8 mouse cellular contexts compared by ENCODE assay signal in the genomic region with DNA sequence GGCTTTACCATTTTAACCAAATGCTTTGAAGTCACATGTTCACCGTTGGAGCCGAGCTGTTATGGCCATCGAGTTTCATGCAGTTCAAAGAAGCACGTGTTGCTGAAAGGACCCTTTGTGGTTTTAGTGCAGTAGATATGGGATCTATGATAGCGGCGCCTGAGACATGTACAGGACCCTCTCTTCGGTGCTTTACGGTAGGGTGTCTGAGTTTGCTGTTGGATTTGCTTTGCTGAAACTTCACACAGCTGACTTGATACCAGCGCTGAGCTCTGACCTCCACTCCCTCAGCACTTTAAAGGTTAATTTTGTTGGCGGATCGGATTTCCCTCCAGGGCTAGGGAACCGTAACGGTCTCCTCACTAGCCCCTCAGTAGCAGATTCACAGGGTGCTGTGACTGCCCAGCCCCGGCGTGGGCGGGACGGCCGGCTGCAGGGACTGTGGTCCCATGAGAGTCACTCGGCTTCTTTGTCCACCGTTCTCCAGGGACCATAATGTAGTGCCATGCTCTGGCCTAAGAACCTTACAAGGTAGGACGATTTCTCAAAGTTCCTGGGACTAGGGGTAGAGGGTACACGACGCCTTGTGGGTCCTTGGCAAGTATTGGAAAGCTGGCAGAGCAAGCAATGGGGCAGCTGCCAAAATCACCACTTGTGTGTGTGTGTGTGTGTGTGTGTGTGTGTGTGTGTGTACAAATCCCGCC.
A peak's percentile ranks its signal among the peaks of the same experiment; 100 is the strongest.
DNase-seq lines count a peak whose midpoint lies in the region; ATAC-seq lines count a peak whose summit lies in the region.

No protein-coding gene starts in this region.

- H3K4me1 ChIP-seq in heart, embryonic 16.5 days (ENCODE audit: control insufficient read depth, insufficient read depth, low read length): peaks cover 50% of the 10 kb centered on the region

- H3K27me3 ChIP-seq in heart, embryonic 16.5 days (ENCODE audit: control insufficient read depth, insufficient read depth, low read length): no peaks in the 10 kb centered on the region

- DNase-seq in ovary, postnatal 36 days (ENCODE audit: low spot score): peak; percentile 45
- no peak for DNase-seq in ovary, postnatal 10 days (ENCODE audit: low spot score)
- DNase-seq in embryo, embryonic 11 days: peak; percentile 86
- DNase-seq in kidney, postnatal 10 days: peak; percentile 76

- H3K27ac ChIP-seq in heart, embryonic 16.5 days (ENCODE audit: low read length): peak overlapping the region; percentile 90

- no peaks in the 10 kb centered on the region for H3K9me3 ChIP-seq in heart, embryonic 16.5 days (replicated peaks; ENCODE audit: control insufficient read depth, low read length)

- WGBS in heart, embryonic 16.5 days: 2% methylated on average over 24 of the region's 24 CpGs

- peak overlapping the region; percentile 70 for H3K9ac ChIP-seq in heart, embryonic 16.5 days (ENCODE audit: low read length)

- peak overlapping the region; percentile 56 for H3K4me3 ChIP-seq in heart, embryonic 16.5 days (ENCODE audit: low read length)

- peak; percentile 71 for ATAC-seq in heart, embryonic 16.5 days (replicated peaks; ENCODE audit: extremely low read depth, insufficient read depth, low FRiP score)
- peak; percentile 41 for ATAC-seq in megakaryocyte progenitor cell, adult 5-6 weeks (replicated peaks; ENCODE audit: poor library complexity)
- ATAC-seq in monocyte, adult 5-6 weeks (replicated peaks; ENCODE audit: insufficient number of reproducible peaks, low FRiP score, low TSS enrichment, poor library complexity, severe bottlenecking): no peak
- no peak for ATAC-seq in inflammation-experienced regulatory T-cells, adult 6 months

- peak overlapping the region; percentile 61 for H3K4me2 ChIP-seq in heart, embryonic 16.5 days (ENCODE audit: low read depth, low read length)

- no peaks in the 10 kb centered on the region for H3K36me3 ChIP-seq in heart, embryonic 16.5 days (ENCODE audit: control insufficient read depth, insufficient read depth)

Comparison
In these comparisons a context has a peak if more than half of its experiments do, and no peak if none do; other contexts are left out.
1. ATAC-seq: peak in heart, embryonic 16.5 days (single experiment) and megakaryocyte progenitor cell, adult 5-6 weeks (single experiment); none in monocyte, adult 5-6 weeks (single experiment) and inflammation-experienced regulatory T-cells, adult 6 months (single experiment).